Mouse (Mus musculus) cortical plate, adult 2 months (tissue): ENCODE measurements around the gene Ttll1.

Source experiments
- CTCF ChIP-seq: fragments of 200-500 bp; IDR thresholded peaks from 2 replicates; pipeline ENCODE4 v1.5.1; 2011; ENCODE audit warnings: mild to moderate bottlenecking, control low read depth, low read length; ENCODE audit not compliant: insufficient read depth; ENCODE audit errors: extremely low read depth
- POLR2A ChIP-seq: fragments of 200-500 bp; IDR thresholded peaks from 2 replicates; pipeline ENCODE4 v1.6.1; 2011; ENCODE audit warnings: mild to moderate bottlenecking, low read length, control low read depth; ENCODE audit not compliant: insufficient read depth; ENCODE audit errors: extremely low read depth

DNA sequence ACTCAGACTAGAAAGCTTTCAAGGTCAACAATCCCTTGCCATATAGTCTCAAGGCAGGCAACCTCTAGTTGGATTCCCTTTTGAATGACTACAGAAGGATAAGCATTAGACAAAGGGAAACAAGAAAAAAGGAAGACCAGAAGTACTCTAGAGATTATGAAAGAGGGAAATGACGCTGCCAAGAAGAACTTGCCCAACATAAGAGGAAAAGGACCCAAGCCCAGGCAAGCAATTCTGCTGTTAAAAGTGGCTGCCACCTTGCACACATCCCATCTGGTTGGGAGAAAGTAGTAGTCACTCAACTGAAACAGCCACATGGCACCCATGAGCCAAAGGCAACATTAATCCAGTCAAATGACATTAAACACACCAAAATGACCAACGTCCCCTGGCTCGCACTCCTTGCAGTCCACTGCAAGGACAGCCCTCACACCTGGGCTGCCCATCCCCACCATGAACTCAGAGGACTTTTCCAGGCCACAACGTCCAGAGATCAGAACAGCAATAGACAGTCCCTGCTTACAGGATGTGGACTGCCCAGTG, 68.1 kb downstream of the Ttll1 start:
- no peak for TF ChIP-seq CTCF
- TF ChIP-seq POLR2A = no peak
